Mouse (Mus musculus) G1E (cell line): Measurements from ENCODE around the gene Apol9b. TPM values are rescaled to one million over a fixed set of nuclear protein-coding genes. Genes with fewer than 3 reads are reported as not detected.

Experiments
- ATAC-seq: 2 replicates; pipeline ENCODE4 v1.8.0; 2016; ENCODE audit warnings: mild to moderate bottlenecking; ENCODE audit not compliant: insufficient number of reproducible peaks, poor library complexity, low FRiP score, severe bottlenecking; ENCODE audit errors: extremely low read depth
- DNase-seq: peaks from one replicate; pipeline ENCODE4 v3.0.0; 2012; ENCODE audit warnings: low spot score
- H3K27me3 ChIP-seq: 2 replicates; pipeline ENCODE4 v1.6.1; 2012; ENCODE audit warnings: mild to moderate bottlenecking, low read length, inconsistent platforms; ENCODE audit not compliant: insufficient read depth
- H3K36me3 ChIP-seq: replicated peaks from 2 replicates; pipeline ENCODE3; 2012; ENCODE audit warnings: mild to moderate bottlenecking, inconsistent platforms
- H3K4me1 ChIP-seq: 2 replicates; pipeline ENCODE4 v1.6.1; 2012; ENCODE audit warnings: low read depth, low read length, inconsistent platforms, mixed read lengths; ENCODE audit not compliant: insufficient read depth
- H3K4me3 ChIP-seq: 2 replicates; pipeline ENCODE4 v1.5.1; 2012; ENCODE audit warnings: low read depth, mild to moderate bottlenecking, inconsistent platforms, low read length, moderate library complexity, mixed read lengths
- H3K9me3 ChIP-seq: replicated peaks from 2 replicates; pipeline ENCODE4 v1.6.1; 2012; ENCODE audit warnings: inconsistent platforms
- CTCF ChIP-seq: IDR thresholded peaks from 2 replicates; pipeline ENCODE4 v1.5.1; 2012; ENCODE audit warnings: low read depth, low read length, inconsistent platforms, mixed read lengths
- GATA1 ChIP-seq: IDR thresholded peaks from 2 replicates; pipeline ENCODE4 v1.6.1; 2012; ENCODE audit warnings: borderline replicate concordance, low read length, inconsistent platforms, mixed read lengths
- GATA2 ChIP-seq: IDR thresholded peaks from 2 replicates; pipeline ENCODE4 v1.6.1; 2012; ENCODE audit warnings: low read depth, low read length, inconsistent platforms, borderline replicate concordance
- POLR2AphosphoS5 ChIP-seq: IDR thresholded peaks from 2 replicates; pipeline ENCODE4 v1.6.1; 2012; ENCODE audit warnings: low read depth, low read length, inconsistent platforms; ENCODE audit not compliant: insufficient replicate concordance
- TAL1 ChIP-seq: conservative IDR thresholded peaks from 2 replicates; pipeline ENCODE4 v1.6.1; 2012; ENCODE audit warnings: low read depth, low read length, inconsistent platforms, mixed read lengths
- polyA plus RNA-seq: library from polyadenylated mRNA; stranded (reverse); fragments of >175 nt; gene quantifications from 2 replicates; pipeline ENCODE4 v1.2.3, GENCODE M21; 2012
- total RNA-seq, 2 experiments: library from RNA; stranded (forward) in 1 of 2; stranded (reverse) in 1 of 2; fragments of 200-1000 nt in 1 of 2; fragments of >200 nt in 1 of 2; fragmentation: Nextera tagmentation in 1 of 2; gene quantifications; 2 replicates each; pipeline ENCODE4 v1.2.3; 2014 to 2017

Gene Apol9b
- total and polyA plus RNA-seq, 3 experiments = not detected

GRCm38 (mm10) chr15:77784039-77784824 lies 55.4 kb downstream of the Apol9b start:
- H3K36me3 ChIP-seq = peaks cover 100% of the 10 kb centered on the region
- no peak overlapping the region for H3K4me3 ChIP-seq
- TF ChIP-seq GATA2 (no peak), TAL1 (no peak), POLR2AphosphoS5 (no peak), GATA1 (no peak), CTCF (no peak)
- H3K4me1 ChIP-seq = no peaks in the 10 kb centered on the region
- DNase-seq (no peak), ATAC-seq (no peak)
- H3K9me3 ChIP-seq = no peaks in the 10 kb centered on the region
- no peaks in the 10 kb centered on the region for H3K27me3 ChIP-seq

- H3K27me3 ChIP-seq = no peaks in the 10 kb centered on the region
- TF ChIP-seq POLR2AphosphoS5 (no peak), TAL1 (no peak), GATA2 (no peak), CTCF (no peak), GATA1 (no peak)
- H3K36me3 ChIP-seq = peaks cover 100% of the 10 kb centered on the region
- no peak for DNase-seq
- no peaks in the 10 kb centered on the region for H3K9me3 ChIP-seq
- no peak for ATAC-seq
- H3K4me3 ChIP-seq = no peak overlapping the region
- H3K4me1 ChIP-seq = no peaks in the 10 kb centered on the region
These were observed 57.0 kb downstream of the Apol9b start for GRCm38 (mm10) chr15:77785807-77786206.

Other genes starting within 250 kb of the Apol9b start
- not detected in 2 replicates for gene Apol11a, start 220.8 kb upstream of the Apol9b start, total RNA-seq (2014; fragmentation: Nextera tagmentation)
- 0.06 and 0.22 TPM in 2 replicates for gene Apol11a, start 220.8 kb upstream of the Apol9b start, total RNA-seq (2017)
- gene Apol11a, start 220.8 kb upstream of the Apol9b start, polyA plus RNA-seq = not detected in 2 replicates
- not detected in 2 replicates for gene Apol7c, start 195.7 kb upstream of the Apol9b start, total RNA-seq (2014; fragmentation: Nextera tagmentation)
- gene Apol7c, start 195.7 kb upstream of the Apol9b start, total RNA-seq (2017) = 0.05 and 0.17 TPM in 2 replicates
- gene Apol7c, start 195.7 kb upstream of the Apol9b start, polyA plus RNA-seq = not detected in 2 replicates
- not detected in 2 replicates for gene 1700025B11Rik, start 167.1 kb upstream of the Apol9b start, total RNA-seq (2014; fragmentation: Nextera tagmentation)
- gene 1700025B11Rik, start 167.1 kb upstream of the Apol9b start, total RNA-seq (2017) = not detected in 2 replicates
- gene 1700025B11Rik, start 167.1 kb upstream of the Apol9b start, polyA plus RNA-seq = not detected in 2 replicates
- gene Apol10b, start 132.9 kb upstream of the Apol9b start, total RNA-seq (2014; fragmentation: Nextera tagmentation) = not detected in 2 replicates
- 0.11 and 0.12 TPM in 2 replicates for gene Apol10b, start 132.9 kb upstream of the Apol9b start, total RNA-seq (2017)
- not detected in 2 replicates for gene Apol10b, start 132.9 kb upstream of the Apol9b start, polyA plus RNA-seq
- not detected in 2 replicates for gene Gm36245, start 129.8 kb upstream of the Apol9b start, total RNA-seq (2014; fragmentation: Nextera tagmentation)
- not detected in 2 replicates for gene Gm36245, start 129.8 kb upstream of the Apol9b start, total RNA-seq (2017)
- not detected in 2 replicates for gene Gm36245, start 129.8 kb upstream of the Apol9b start, polyA plus RNA-seq
- gene Apol11b, start 85.8 kb upstream of the Apol9b start, total RNA-seq (2014; fragmentation: Nextera tagmentation) = 1.3 TPM in 1 of 2 replicates, not detected in the other
- gene Apol11b, start 85.8 kb upstream of the Apol9b start, total RNA-seq (2017) = 0.11 and 0.12 TPM in 2 replicates
- not detected in 2 replicates for gene Apol11b, start 85.8 kb upstream of the Apol9b start, polyA plus RNA-seq
- not detected in 2 replicates for gene Apol7e, start 30.2 kb upstream of the Apol9b start, total RNA-seq (2014; fragmentation: Nextera tagmentation)
- gene Apol7e, start 30.2 kb upstream of the Apol9b start, total RNA-seq (2017) = 0.17 TPM in 1 of 2 replicates, not detected in the other
- not detected in 2 replicates for gene Apol7e, start 30.2 kb upstream of the Apol9b start, polyA plus RNA-seq
- 13.3 TPM in 1 of 2 replicates, not detected in the other for gene Apol8, start 28.0 kb downstream of the Apol9b start, total RNA-seq (2014; fragmentation: Nextera tagmentation)
- 0.55 TPM in 1 of 2 replicates, not detected in the other for gene Apol8, start 28.0 kb downstream of the Apol9b start, total RNA-seq (2017)
- gene Apol8, start 28.0 kb downstream of the Apol9b start, polyA plus RNA-seq = not detected in 2 replicates
- 151 and 171 TPM in 2 replicates for gene Myh9, start 113.1 kb downstream of the Apol9b start, total RNA-seq (2014; fragmentation: Nextera tagmentation)
- gene Myh9, start 113.1 kb downstream of the Apol9b start, total RNA-seq (2017) = 94.4 and 132 TPM in 2 replicates
- gene Myh9, start 113.1 kb downstream of the Apol9b start, polyA plus RNA-seq = 197 and 198 TPM in 2 replicates
- gene Txn2, start 200.0 kb downstream of the Apol9b start, total RNA-seq (2014; fragmentation: Nextera tagmentation) = 209 and 211 TPM in 2 replicates
- 53.8 and 62.8 TPM in 2 replicates for gene Txn2, start 200.0 kb downstream of the Apol9b start, total RNA-seq (2017)
- gene Txn2, start 200.0 kb downstream of the Apol9b start, polyA plus RNA-seq = 283 and 349 TPM in 2 replicates
- gene Foxred2, start 227.7 kb downstream of the Apol9b start, total RNA-seq (2014; fragmentation: Nextera tagmentation) = 0.24 TPM in 1 of 2 replicates, not detected in the other
- 0.27 and 0.29 TPM in 2 replicates for gene Foxred2, start 227.7 kb downstream of the Apol9b start, total RNA-seq (2017)
- gene Foxred2, start 227.7 kb downstream of the Apol9b start, polyA plus RNA-seq = 0.01 and 0.02 TPM in 2 replicates
- 632 and 643 TPM in 2 replicates for gene Eif3d, start 241.8 kb downstream of the Apol9b start, total RNA-seq (2014; fragmentation: Nextera tagmentation)
- gene Eif3d, start 241.8 kb downstream of the Apol9b start, total RNA-seq (2017) = 279 and 298 TPM in 2 replicates
- 61.9 and 65.1 TPM in 2 replicates for gene Eif3d, start 241.8 kb downstream of the Apol9b start, polyA plus RNA-seq